Mouse (Mus musculus) forebrain, postnatal 0 days (tissue): Measurements from ENCODE around the gene Ctf2. TPM values are rescaled to one million over a fixed set of nuclear protein-coding genes. Genes with fewer than 3 reads are reported as not detected.

Experiments used
- ATAC-seq: fragments of 200-750 bp; cut with Nextera tagmentation; 2 replicates; pipeline ENCODE4 v1.8.0; 2017; ENCODE audit warnings: mild to moderate bottlenecking, moderate library complexity
- DNase-seq: peaks from one replicate; pipeline ENCODE4 v3.0.0-alpha.2; 2015
- H3K27ac ChIP-seq: fragments of 300-500 bp; sonication (generic); 2 replicates; pipeline ENCODE4 v1.5.1; 2014; ENCODE audit warnings: low read depth, mild to moderate bottlenecking, antibody characterized with exemption, low read length, moderate library complexity, mixed read lengths
- H3K27me3 ChIP-seq: fragments of 300-500 bp; sonication (generic); 2 replicates; pipeline ENCODE4 v1.6.1; 2014; ENCODE audit warnings: mild to moderate bottlenecking, low read length, mixed read lengths; ENCODE audit not compliant: insufficient read depth
- H3K36me3 ChIP-seq: fragments of 300-500 bp; sonication (generic); 2 replicates; pipeline ENCODE4 v1.6.1; 2014; ENCODE audit warnings: mild to moderate bottlenecking, moderate library complexity; ENCODE audit not compliant: insufficient read depth
- H3K4me1 ChIP-seq: fragments of 300-500 bp; sonication (generic); 2 replicates; pipeline ENCODE4 v1.6.1; 2014; ENCODE audit warnings: antibody characterized with exemption; ENCODE audit not compliant: insufficient read depth
- H3K4me2 ChIP-seq: fragments of 300-500 bp; sonication (generic); 2 replicates; pipeline ENCODE4 v1.6.1; 2014; ENCODE audit warnings: low read depth, mild to moderate bottlenecking, moderate library complexity
- H3K4me3 ChIP-seq: fragments of 300-500 bp; sonication (generic); 2 replicates; pipeline ENCODE4 v1.5.1; 2014; ENCODE audit warnings: low read depth, low read length, mixed read lengths
- H3K9ac ChIP-seq: fragments of 300-500 bp; sonication (generic); 2 replicates; pipeline ENCODE4 v1.6.1; 2014; ENCODE audit warnings: mild to moderate bottlenecking
- H3K9me3 ChIP-seq: fragments of 300-500 bp; sonication (generic); 2 replicates; pipeline ENCODE4 v1.6.1; 2016; ENCODE audit warnings: low read length
- CTCF ChIP-seq: sonication (generic); IDR thresholded peaks from 2 replicates; pipeline ENCODE4 v1.5.1; 2016; ENCODE audit warnings: antibody characterized with exemption, control low read depth, low read depth
- WGBS: fragments of 180-500 bp; shearing (Covaris S2); extraction: QIAGEN DNeasy Blood & Tissue Kit; methylation state at CpG from one replicate; pipeline ENCODE4 v1.1.7; 2014; 5-methylcytosine and 5-hydroxymethylcytosine counted together
- microRNA counts: library from miRNA; unstranded; fragments of <30 nt; microRNA quantifications from one replicate; lab custom pipeline; 2015
- microRNA-seq, 2 experiments: library from miRNA; unstranded; fragments of <30 nt; microRNA quantifications; one replicate each; pipeline ENCODE4; 2016
- polyA plus RNA-seq: library from polyadenylated mRNA; unstranded; fragments of >200 nt; fragmentation: Nextera tagmentation; extraction: Ambion mirVana; gene quantifications from 2 replicates; pipeline ENCODE4 v1.2.1, GENCODE M21; 2015
- total RNA-seq: library from RNA; depleted of rRNA; stranded (reverse); fragments of >200 nt; gene quantifications from 2 replicates; pipeline ENCODE4 v1.2.3, GENCODE M21; 2014; rRNA removed

Gene Ctf2
- total and polyA plus RNA-seq, 2 experiments from 2014 or later = not detected

- no peak overlapping the region for H3K27ac ChIP-seq
- WGBS = 83% methylated on average over 4 of the region's 4 CpGs
- no peaks in the 10 kb centered on the region for H3K9me3 ChIP-seq
- TF ChIP-seq CTCF = no peak
- no peak overlapping the region for H3K4me2 ChIP-seq
- no peaks in the 10 kb centered on the region for H3K27me3 ChIP-seq
- H3K4me1 ChIP-seq = 0 out of 2 replicates have a peak, but pooled peaks cover 2% of the 10 kb centered on the region
- no peak overlapping the region for H3K4me3 ChIP-seq
- DNase-seq (no peak), ATAC-seq (no peak)
- no peak overlapping the region for H3K9ac ChIP-seq
- H3K36me3 ChIP-seq = no peaks in the 10 kb centered on the region; the same call in 1 of the 2 replicates
These were observed 59.2 kb downstream of the Ctf2 start for GRCm38 (mm10) chr7:127672776-127673175.

- Histone ChIP-seq H3K27me3 (no peaks in the 10 kb centered on the region), H3K27ac (no peak overlapping the region), H3K4me3 (no peak overlapping the region), H3K4me2 (no peak overlapping the region), H3K9ac (no peak overlapping the region), H3K36me3 (no peaks in the 10 kb centered on the region; the same call in 1 of the 2 replicates), H3K9me3 (no peaks in the 10 kb centered on the region), H3K4me1 (0 out of 2 replicates have a peak, but pooled peaks cover 2% of the 10 kb centered on the region)
- TF ChIP-seq CTCF = no peak
- DNase-seq (no peak), ATAC-seq (no peak)
- WGBS = 85% methylated on average over 11 of the region's 11 CpGs
These were observed 59.8 kb downstream of the Ctf2 start for GRCm38 (mm10) chr7:127671880-127672774.

MicroRNA genes within 50 kb of the gene (microRNA counts, 519-probe panel; counts per million panel counts)
- not detected for microRNA mmu-miR-762 (lab: Ali Mortazavi, UCI)

Small RNA genes within 50 kb of the gene (microRNA-seq; reads per million reads assigned to microRNA genes)
- gene Mir762 = 0 reads per million in 2 experiments

Other genes with a start within 250 kb of the Ctf2 start
- gene Srcap, start 220.2 kb downstream of the Ctf2 start, total RNA-seq = 29.3 and 39.9 TPM in 2 replicates
- 12.6 and 23.7 TPM in 2 replicates for gene Srcap, start 220.2 kb downstream of the Ctf2 start, polyA plus RNA-seq
- gene Gm42715, start 212.6 kb downstream of the Ctf2 start, total RNA-seq = 18.1 and 28.3 TPM in 2 replicates
- gene Gm42715, start 212.6 kb downstream of the Ctf2 start, polyA plus RNA-seq = 6.1 and 10.3 TPM in 2 replicates
- gene Tmem265, start 170.8 kb downstream of the Ctf2 start, total RNA-seq = 2.4 and 2.8 TPM in 2 replicates
- 3.8 and 7.7 TPM in 2 replicates for gene Tmem265, start 170.8 kb downstream of the Ctf2 start, polyA plus RNA-seq
- 45.7 and 62.4 TPM in 2 replicates for gene Phkg2, start 158.8 kb downstream of the Ctf2 start, total RNA-seq
- gene Phkg2, start 158.8 kb downstream of the Ctf2 start, polyA plus RNA-seq = 53.4 and 53.8 TPM in 2 replicates
- gene Ccdc189, start 143.6 kb downstream of the Ctf2 start, total RNA-seq = 9.0 and 11.0 TPM in 2 replicates
- gene Ccdc189, start 143.6 kb downstream of the Ctf2 start, polyA plus RNA-seq = 10.1 and 16.0 TPM in 2 replicates
- 49.8 and 60.1 TPM in 2 replicates for gene Rnf40, start 143.4 kb downstream of the Ctf2 start, total RNA-seq
- 34.5 and 37.8 TPM in 2 replicates for gene Rnf40, start 143.4 kb downstream of the Ctf2 start, polyA plus RNA-seq
- 27.6 and 35.7 TPM in 2 replicates for gene Zfp629, start 116.4 kb downstream of the Ctf2 start, total RNA-seq
- gene Zfp629, start 116.4 kb downstream of the Ctf2 start, polyA plus RNA-seq = 9.6 and 10.5 TPM in 2 replicates
- gene Bcl7c, start 23.2 kb downstream of the Ctf2 start, total RNA-seq = 93.1 and 102 TPM in 2 replicates
- gene Bcl7c, start 23.2 kb downstream of the Ctf2 start, polyA plus RNA-seq = 43.9 and 47.5 TPM in 2 replicates
- 6.5 and 6.6 TPM in 2 replicates for gene Ctf1, start 19.4 kb downstream of the Ctf2 start, total RNA-seq
- 3.8 and 4.3 TPM in 2 replicates for gene Ctf1, start 19.4 kb downstream of the Ctf2 start, polyA plus RNA-seq
- 162 and 178 TPM in 2 replicates for gene Fbxl19, start 12.4 kb upstream of the Ctf2 start, total RNA-seq
- gene Fbxl19, start 12.4 kb upstream of the Ctf2 start, polyA plus RNA-seq = 6.9 and 7.9 TPM in 2 replicates
- 19.0 and 19.4 TPM in 2 replicates for gene Orai3, start 37.6 kb upstream of the Ctf2 start, total RNA-seq
- gene Orai3, start 37.6 kb upstream of the Ctf2 start, polyA plus RNA-seq = 9.6 and 13.4 TPM in 2 replicates
- 18.2 and 20.7 TPM in 2 replicates for gene Setd1a, start 44.5 kb upstream of the Ctf2 start, total RNA-seq
- 13.2 and 13.7 TPM in 2 replicates for gene Setd1a, start 44.5 kb upstream of the Ctf2 start, polyA plus RNA-seq
- gene Gm49388, start 53.4 kb upstream of the Ctf2 start, total RNA-seq = 0.05 TPM in 1 of 2 replicates, not detected in the other
- not detected in 2 replicates for gene Gm49388, start 53.4 kb upstream of the Ctf2 start, polyA plus RNA-seq
- 7.1 and 8.4 TPM in 2 replicates for gene Hsd3b7, start 68.4 kb upstream of the Ctf2 start, total RNA-seq
- gene Hsd3b7, start 68.4 kb upstream of the Ctf2 start, polyA plus RNA-seq = 8.4 and 8.7 TPM in 2 replicates
- gene Stx4a, start 92.1 kb upstream of the Ctf2 start, total RNA-seq = 7.5 and 9.2 TPM in 2 replicates
- gene Stx4a, start 92.1 kb upstream of the Ctf2 start, polyA plus RNA-seq = 18.8 and 20.4 TPM in 2 replicates
- 37.9 and 51.3 TPM in 2 replicates for gene Stx1b, start 92.4 kb upstream of the Ctf2 start, total RNA-seq
- gene Stx1b, start 92.4 kb upstream of the Ctf2 start, polyA plus RNA-seq = 38.5 and 58.4 TPM in 2 replicates
- gene Zfp646, start 144.1 kb upstream of the Ctf2 start, total RNA-seq = 31.2 and 37.7 TPM in 2 replicates
- gene Zfp646, start 144.1 kb upstream of the Ctf2 start, polyA plus RNA-seq = 3.8 and 4.2 TPM in 2 replicates
- 16.0 and 25.1 TPM in 2 replicates for gene Zfp668, start 144.7 kb upstream of the Ctf2 start, total RNA-seq
- gene Zfp668, start 144.7 kb upstream of the Ctf2 start, polyA plus RNA-seq = 23.7 and 34.2 TPM in 2 replicates
- 0.62 and 0.81 TPM in 2 replicates for gene Prss53, start 158.8 kb upstream of the Ctf2 start, total RNA-seq
- gene Prss53, start 158.8 kb upstream of the Ctf2 start, polyA plus RNA-seq = 0.24 and 0.69 TPM in 2 replicates
- not detected in 2 replicates for gene Gm21974, start 163.3 kb upstream of the Ctf2 start, total RNA-seq
- gene Gm21974, start 163.3 kb upstream of the Ctf2 start, polyA plus RNA-seq = not detected in 2 replicates
- gene Vkorc1, start 163.5 kb upstream of the Ctf2 start, total RNA-seq = 17.2 and 28.0 TPM in 2 replicates
- gene Vkorc1, start 163.5 kb upstream of the Ctf2 start, polyA plus RNA-seq = 69.4 and 73.0 TPM in 2 replicates
- 43.0 and 56.2 TPM in 2 replicates for gene Bckdk, start 171.9 kb upstream of the Ctf2 start, total RNA-seq
- 66.8 and 69.3 TPM in 2 replicates for gene Bckdk, start 171.9 kb upstream of the Ctf2 start, polyA plus RNA-seq
- gene Kat8, start 180.3 kb upstream of the Ctf2 start, total RNA-seq = 30.6 and 41.1 TPM in 2 replicates
- gene Kat8, start 180.3 kb upstream of the Ctf2 start, polyA plus RNA-seq = 34.8 and 37.0 TPM in 2 replicates
- gene Prss8, start 197.9 kb upstream of the Ctf2 start, total RNA-seq = 0.38 and 1.1 TPM in 2 replicates
- gene Prss8, start 197.9 kb upstream of the Ctf2 start, polyA plus RNA-seq = 0.92 and 1.5 TPM in 2 replicates
- 6.4 and 18.4 TPM in 2 replicates for gene Prss36, start 214.6 kb upstream of the Ctf2 start, total RNA-seq
- gene Prss36, start 214.6 kb upstream of the Ctf2 start, polyA plus RNA-seq = 15.6 and 18.3 TPM in 2 replicates
- 30.2 and 51.0 TPM in 2 replicates for gene Fus, start 235.3 kb upstream of the Ctf2 start, total RNA-seq
- 221 and 323 TPM in 2 replicates for gene Fus, start 235.3 kb upstream of the Ctf2 start, polyA plus RNA-seq